Mouse (Mus musculus): ENCODE measurements at regions not wholly inside any gene's neighbourhood (a gene's known extent, or its start where the extent isn't known, plus 50 kb on each side); places are given as distances from the start of the nearest gene placed in this dataset.
"Not testable (repeated sequence)": the region's sequence is repeated elsewhere in the genome, so short reads cannot be mapped to it uniquely, and the experiment has no call there.

DNA sequence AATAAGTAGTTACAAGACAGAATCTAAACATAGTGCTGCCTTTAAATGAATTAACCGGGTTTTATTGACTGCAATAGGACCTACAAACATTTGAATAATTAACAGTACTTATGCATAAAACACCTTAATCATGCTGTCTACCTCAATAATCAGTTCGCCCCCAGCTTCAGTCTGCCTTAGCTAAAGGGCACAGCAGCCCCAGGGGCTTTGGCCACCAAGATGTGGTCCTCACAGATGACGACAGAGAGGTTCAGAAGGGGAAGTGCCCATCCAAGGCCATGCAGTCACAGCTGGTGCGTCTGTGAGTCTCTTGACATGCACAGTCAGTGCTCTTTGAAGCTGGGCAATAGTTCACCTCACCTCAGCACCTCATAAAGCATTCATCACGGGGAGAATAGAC, 452.8 kb upstream of the Jmjd1c start:
- Histone ChIP-seq H3K4me3 (replicated peaks) (no peak overlapping the region), H3K9me3 (replicated peaks) (no peaks in the 10 kb centered on the region), H3K36me3 (no peaks in the 10 kb centered on the region), H3K27me3 (replicated peaks) (no peaks in the 10 kb centered on the region), H3K4me2 (no peak overlapping the region), H3K4me1 (peaks cover 9% of the 10 kb centered on the region), H3K9ac (replicated peaks) (no peak overlapping the region), H3K27ac (replicated peaks) (no peak overlapping the region)
- WGBS = 51% methylated on average over 5 of the region's 5 CpGs
- no peak for ATAC-seq (ENCODE audit: low FRiP score)

GRCm38 (mm10) chr10:66657520-66657919, 438.4 kb upstream of the Jmjd1c start:
- ATAC-seq (ENCODE audit: low FRiP score) = no peak
- H3K4me1 ChIP-seq = no peaks in the 10 kb centered on the region
- H3K9ac ChIP-seq (replicated peaks) = no peak overlapping the region
- no peaks in the 10 kb centered on the region for H3K36me3 ChIP-seq
- H3K27ac ChIP-seq (replicated peaks) = no peak overlapping the region
- 82% methylated on average over 5 of the region's 5 CpGs for WGBS
- H3K4me3 ChIP-seq (replicated peaks) = no peak overlapping the region
- H3K9me3 ChIP-seq (replicated peaks) = no peaks in the 10 kb centered on the region
- no peak overlapping the region for H3K4me2 ChIP-seq
- H3K27me3 ChIP-seq (replicated peaks) = no peaks in the 10 kb centered on the region

- Histone ChIP-seq H3K27ac (replicated peaks) (no peak overlapping the region), H3K9me3 (replicated peaks) (no peaks in the 10 kb centered on the region; the same call in 1 of the 2 replicates), H3K27me3 (replicated peaks) (no peaks in the 10 kb centered on the region), H3K4me3 (replicated peaks) (no peak overlapping the region), H3K4me1 (no peaks in the 10 kb centered on the region), H3K9ac (replicated peaks) (no peak overlapping the region), H3K4me2 (no peak overlapping the region), H3K36me3 (no peaks in the 10 kb centered on the region)
- ATAC-seq (ENCODE audit: low FRiP score) = no peak
- 89% methylated on average over 6 of the region's 6 CpGs for WGBS
These were observed 412.8 kb upstream of the Jmjd1c start for GRCm38 (mm10) chr10:66683160-66683559.

DNA sequence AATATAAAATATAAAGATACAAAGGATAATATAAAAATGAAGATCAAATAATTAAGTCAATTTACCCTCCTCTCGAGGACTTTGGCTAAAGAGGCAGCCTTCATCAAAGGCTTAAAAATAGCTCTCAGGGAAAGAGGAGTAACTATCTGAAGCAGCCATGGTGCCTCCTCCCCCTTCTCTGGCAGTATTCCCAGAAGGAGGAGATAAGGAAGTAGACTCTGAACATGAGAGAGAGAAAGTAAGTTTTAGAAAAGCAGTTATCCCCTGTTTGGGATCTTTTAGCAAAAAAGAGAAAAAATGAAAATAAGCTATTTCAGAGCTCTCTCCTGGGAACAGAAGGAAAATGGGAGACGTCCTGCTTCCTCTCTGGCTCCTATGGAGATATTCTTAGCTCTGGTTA, 406.7 kb upstream of the Jmjd1c start:
- not testable (repeated sequence) for H3K4me1 ChIP-seq; H3K9me3 ChIP-seq (replicated peaks); H3K4me3 ChIP-seq (replicated peaks); ATAC-seq (ENCODE audit: low FRiP score); H3K9ac ChIP-seq (replicated peaks); H3K36me3 ChIP-seq; H3K27ac ChIP-seq (replicated peaks); H3K4me2 ChIP-seq; H3K27me3 ChIP-seq (replicated peaks)
- 76% methylated on average over 2 of the region's 2 CpGs for WGBS

DNA sequence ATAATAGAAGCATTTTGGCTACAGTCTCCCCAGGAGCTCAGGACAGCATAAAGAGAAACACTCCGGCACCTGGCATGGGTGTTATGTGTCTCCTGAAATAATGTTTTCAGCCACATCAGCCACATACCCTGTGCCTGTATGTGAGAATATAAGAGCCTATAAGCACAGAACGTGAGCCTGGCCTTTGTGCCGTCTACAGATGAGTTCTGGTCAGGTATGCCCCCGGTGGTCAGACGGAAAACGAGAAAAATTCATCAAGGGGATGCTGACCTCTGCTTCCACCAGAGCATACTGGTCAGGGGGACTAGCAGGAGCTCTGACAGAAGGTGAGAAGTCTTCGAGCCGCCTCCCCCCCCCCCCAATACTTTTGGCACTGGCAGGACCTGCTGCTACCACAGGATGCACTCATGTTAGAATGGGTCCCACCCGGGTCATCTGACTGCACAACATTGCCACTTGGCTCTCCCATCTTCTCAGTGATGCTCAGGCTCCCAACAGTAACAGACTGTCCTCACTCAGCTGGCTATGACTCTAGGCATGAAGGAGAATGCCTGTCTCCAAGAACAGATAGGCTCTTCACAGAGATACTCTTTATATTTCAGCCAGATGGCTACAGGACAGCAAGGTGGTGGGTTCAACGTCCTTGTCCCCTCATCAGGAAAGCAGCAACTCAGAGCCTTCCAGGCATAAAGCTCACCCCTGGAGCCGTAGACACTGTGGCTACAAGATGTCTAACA, 401.2 kb upstream of the Jmjd1c start:
- no peaks in the 10 kb centered on the region for H3K36me3 ChIP-seq
- 94% methylated on average over 11 of the region's 11 CpGs for WGBS
- H3K27ac ChIP-seq (replicated peaks) = no peak overlapping the region
- no peak for ATAC-seq (ENCODE audit: low FRiP score)
- H3K9me3 ChIP-seq (replicated peaks) = no peaks in the 10 kb centered on the region
- H3K4me1 ChIP-seq = no peaks in the 10 kb centered on the region
- H3K27me3 ChIP-seq (replicated peaks) = no peaks in the 10 kb centered on the region
- no peak overlapping the region for H3K9ac ChIP-seq (replicated peaks)
- no peak overlapping the region for H3K4me3 ChIP-seq (replicated peaks)
- H3K4me2 ChIP-seq = no peak overlapping the region

DNA sequence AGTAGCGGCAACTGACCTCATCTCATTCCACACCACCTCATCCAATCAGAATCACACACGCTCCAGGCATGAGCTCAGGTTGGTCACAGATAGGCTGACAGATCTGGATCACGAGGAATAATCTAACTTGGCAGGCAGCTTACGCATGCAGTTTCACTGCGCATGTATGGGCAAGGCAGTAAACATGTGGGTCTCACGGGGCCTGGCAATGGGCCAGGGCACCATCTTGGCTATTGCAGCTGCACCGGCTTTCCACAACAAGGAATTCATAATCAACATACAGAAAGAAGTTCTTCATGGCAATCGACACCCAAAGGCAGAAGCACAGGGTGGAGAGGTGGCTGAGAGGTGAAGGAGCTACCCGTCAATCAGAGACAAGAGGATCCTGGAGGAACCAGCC, 381.0 kb upstream of the Jmjd1c start:
- H3K27me3 ChIP-seq (replicated peaks); H3K36me3 ChIP-seq; H3K4me2 ChIP-seq; H3K4me3 ChIP-seq (replicated peaks); H3K9ac ChIP-seq (replicated peaks); ATAC-seq (ENCODE audit: low FRiP score); H3K4me1 ChIP-seq; H3K27ac ChIP-seq (replicated peaks): not testable (repeated sequence)
- 0 out of 2 replicates have a peak, but pooled peaks cover 11% of the 10 kb centered on the region for H3K9me3 ChIP-seq (replicated peaks)
- 85% methylated on average over 9 of the region's 9 CpGs for WGBS

GRCm38 (mm10) chr10:66717909-66718308, 378.0 kb upstream of the Jmjd1c start:
- 77% methylated on average over 7 of the region's 7 CpGs for WGBS
- ATAC-seq (ENCODE audit: low FRiP score) = no peak
- H3K36me3 ChIP-seq = no peaks in the 10 kb centered on the region

DNA sequence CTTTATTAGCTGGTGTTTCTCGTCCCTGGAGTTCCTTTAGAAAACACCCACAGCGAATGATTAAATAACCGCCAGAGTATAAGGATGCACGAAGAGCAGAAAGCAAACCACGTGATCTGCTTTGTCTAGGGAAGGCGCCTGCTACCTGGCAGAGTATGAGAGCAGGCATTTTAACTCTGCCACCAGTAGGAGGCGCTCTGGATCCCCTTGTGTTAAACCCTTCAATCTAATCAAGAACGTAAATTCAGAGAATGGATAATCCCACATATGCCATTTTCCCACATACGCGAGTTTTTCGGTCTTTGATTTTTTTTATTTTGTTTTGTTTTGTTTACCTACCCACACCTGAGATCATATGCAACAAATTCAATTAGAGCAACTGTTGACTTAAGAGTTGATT, 376.1 kb upstream of the Jmjd1c start:
- Histone ChIP-seq H3K9me3 (replicated peaks) (0 out of 2 replicates have a peak, but pooled peaks cover 3% of the 10 kb centered on the region), H3K27ac (replicated peaks) (no peak overlapping the region), H3K4me1 (no peaks in the 10 kb centered on the region), H3K4me2 (no peak overlapping the region), H3K4me3 (replicated peaks) (no peak overlapping the region), H3K36me3 (no peaks in the 10 kb centered on the region), H3K9ac (replicated peaks) (no peak overlapping the region), H3K27me3 (replicated peaks) (no peaks in the 10 kb centered on the region)
- WGBS = 95% methylated on average over 11 of the region's 11 CpGs
- ATAC-seq (ENCODE audit: low FRiP score) = no peak

More at GRCm38 (mm10) chr10:66717909-66718308, 378.0 kb upstream of the Jmjd1c start:
- Histone ChIP-seq H3K9me3 (replicated peaks) (0 out of 2 replicates have a peak, but pooled peaks cover 7% of the 10 kb centered on the region), H3K27me3 (replicated peaks) (no peaks in the 10 kb centered on the region), H3K4me3 (replicated peaks) (no peak overlapping the region), H3K4me1 (no peaks in the 10 kb centered on the region), H3K9ac (replicated peaks) (no peak overlapping the region), H3K4me2 (no peak overlapping the region), H3K27ac (replicated peaks) (no peak overlapping the region)

GRCm38 (mm10) chr10:66733631-66734030, 362.3 kb upstream of the Jmjd1c start:
- Histone ChIP-seq H3K4me2 (no peak overlapping the region), H3K27me3 (replicated peaks) (no peaks in the 10 kb centered on the region), H3K4me1 (no peaks in the 10 kb centered on the region), H3K9ac (replicated peaks) (no peak overlapping the region), H3K9me3 (replicated peaks) (0 out of 2 replicates have a peak, but pooled peaks cover 4% of the 10 kb centered on the region), H3K36me3 (no peaks in the 10 kb centered on the region), H3K27ac (replicated peaks) (no peak overlapping the region), H3K4me3 (replicated peaks) (no peak overlapping the region)
- ATAC-seq (ENCODE audit: low FRiP score) = no peak
- 92% methylated on average over 5 of the region's 5 CpGs for WGBS

DNA sequence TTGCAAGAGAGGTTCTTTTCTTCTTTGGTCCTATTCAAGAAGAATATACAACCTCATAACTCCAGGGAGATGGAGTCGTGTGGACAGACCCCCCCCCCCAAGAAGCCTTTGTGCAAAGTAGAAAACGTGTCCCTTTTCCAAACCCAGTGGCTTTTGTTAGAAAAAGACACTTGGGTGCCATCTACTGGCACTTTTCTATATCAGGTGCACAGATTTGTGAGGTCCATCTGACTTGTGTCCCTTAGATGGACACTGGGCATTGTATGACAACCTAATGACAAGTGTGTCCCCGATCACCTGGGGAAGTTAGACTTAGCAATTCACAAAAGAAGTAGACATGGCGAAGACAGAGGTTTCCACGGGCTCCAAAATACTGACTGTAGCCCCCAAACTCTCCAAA, 361.1 kb upstream of the Jmjd1c start:
- H3K9me3 ChIP-seq (replicated peaks) = 0 out of 2 replicates have a peak, but pooled peaks cover under 1% of the 10 kb centered on the region
- no peak for ATAC-seq (ENCODE audit: low FRiP score)
- no peaks in the 10 kb centered on the region for H3K36me3 ChIP-seq
- WGBS = 67% methylated on average over 5 of the region's 5 CpGs
- H3K27me3 ChIP-seq (replicated peaks) = no peaks in the 10 kb centered on the region
- no peak overlapping the region for H3K4me2 ChIP-seq
- H3K27ac ChIP-seq (replicated peaks) = no peak overlapping the region
- H3K9ac ChIP-seq (replicated peaks) = no peak overlapping the region
- no peaks in the 10 kb centered on the region for H3K4me1 ChIP-seq
- H3K4me3 ChIP-seq (replicated peaks) = no peak overlapping the region

- H3K27me3 ChIP-seq (replicated peaks) = no peaks in the 10 kb centered on the region
- H3K9ac ChIP-seq (replicated peaks) = no peak overlapping the region
- peaks cover 4% of the 10 kb centered on the region; the same call in 1 of the 2 replicates for H3K4me1 ChIP-seq
- H3K4me3 ChIP-seq (replicated peaks) = no peak overlapping the region
- no peaks in the 10 kb centered on the region for H3K9me3 ChIP-seq (replicated peaks)
- 78% methylated on average over 5 of the region's 7 CpGs for WGBS
- no peaks in the 10 kb centered on the region for H3K36me3 ChIP-seq
- no peak overlapping the region for H3K4me2 ChIP-seq
- no peak for ATAC-seq (ENCODE audit: low FRiP score)
- no peak overlapping the region for H3K27ac ChIP-seq (replicated peaks)
These were observed 356.9 kb upstream of the Jmjd1c start for GRCm38 (mm10) chr10:66739017-66739416.

DNA sequence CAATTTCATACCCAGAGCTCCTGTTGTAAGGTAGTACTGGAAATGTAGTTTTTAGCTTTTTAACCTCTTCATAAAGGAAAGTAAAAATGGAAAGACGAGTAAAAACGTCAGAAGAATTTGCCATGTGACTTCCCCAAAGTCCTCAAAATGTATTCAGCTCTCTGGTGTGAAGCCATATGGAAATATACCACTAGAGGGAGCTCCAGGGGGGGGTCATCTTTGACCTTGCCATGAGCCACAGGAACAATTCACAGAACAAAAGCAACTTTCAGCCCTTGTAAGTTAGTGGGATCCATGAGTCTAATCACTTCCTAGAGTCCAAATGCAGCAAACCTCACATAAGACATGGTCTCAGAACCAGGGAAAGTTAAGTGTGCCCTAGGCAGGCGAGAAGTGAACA, 354.1 kb upstream of the Jmjd1c start:
- H3K27me3 ChIP-seq (replicated peaks) = no peaks in the 10 kb centered on the region
- no peak overlapping the region for H3K27ac ChIP-seq (replicated peaks)
- H3K4me3 ChIP-seq (replicated peaks) = no peak overlapping the region
- no peaks in the 10 kb centered on the region for H3K9me3 ChIP-seq (replicated peaks)
- no peak overlapping the region for H3K9ac ChIP-seq (replicated peaks)
- no peak overlapping the region for H3K4me2 ChIP-seq
- no peaks in the 10 kb centered on the region for H3K36me3 ChIP-seq
- H3K4me1 ChIP-seq = peaks cover 4% of the 10 kb centered on the region; the same call in 1 of the 2 replicates
- 68% methylated on average over 3 of the region's 3 CpGs for WGBS
- ATAC-seq (ENCODE audit: low FRiP score) = no peak

All from neural tube, embryonic 15.5 days (tissue).